Mouse (Mus musculus): Measurements from ENCODE around the gene Nrxn3.

The Nrxn3 gene

GRCm38 (mm10) chr12:89976648-89977047, 1254.0 kb downstream of the Nrxn3 start:
- DNase-seq: no peak

DNA sequence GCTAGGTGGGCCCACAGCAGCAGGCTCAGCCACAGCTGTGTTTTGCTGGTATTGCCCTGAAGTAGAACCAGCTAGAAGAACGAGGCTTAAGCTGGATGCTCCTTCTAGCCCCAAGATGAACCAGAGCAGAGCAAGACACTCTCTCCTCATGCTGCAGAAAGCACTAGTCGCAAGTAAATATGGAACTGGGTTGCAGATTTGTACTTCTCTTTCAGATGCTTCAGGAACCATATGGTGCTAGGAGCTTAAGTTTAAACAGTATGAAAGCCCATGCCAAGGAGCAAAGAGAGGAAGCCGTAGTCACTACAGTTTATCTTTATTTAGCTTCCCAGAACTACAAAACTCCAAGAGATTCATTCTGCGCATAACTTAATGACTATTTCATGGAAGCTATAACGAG, 1254.8 kb downstream of the Nrxn3 start:
- no peak for DNase-seq

GRCm38 (mm10) chr12:89979190-89979589, 1256.5 kb downstream of the Nrxn3 start:
- no peak for DNase-seq

DNA sequence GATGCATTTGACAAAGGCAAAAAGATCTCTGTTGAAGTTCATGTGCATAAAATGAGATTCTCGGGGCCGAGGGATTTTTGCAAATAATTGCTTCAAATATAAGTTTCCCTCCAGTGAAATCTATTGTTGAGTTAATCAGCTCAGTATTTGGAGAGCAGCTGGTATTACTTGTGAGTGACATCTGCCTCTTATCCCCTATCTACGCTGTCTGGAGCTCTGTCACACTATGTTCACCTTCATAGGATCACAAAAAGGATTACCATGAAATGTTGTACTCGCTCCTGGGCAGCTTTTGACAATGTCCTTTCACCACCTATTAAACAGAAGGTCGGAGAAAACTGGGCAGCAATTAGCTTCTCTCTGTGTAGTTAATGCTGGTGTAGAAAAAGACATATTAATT, 1259.8 kb downstream of the Nrxn3 start:
- DNase-seq: no peak

- DNase-seq: no peak
Measured at GRCm38 (mm10) chr12:89983399-89983798, 1260.7 kb downstream of the Nrxn3 start.

- DNase-seq: no peak
Measured at GRCm38 (mm10) chr12:89986219-89986618, 1263.5 kb downstream of the Nrxn3 start.

GRCm38 (mm10) chr12:89993273-89993672, 1270.6 kb downstream of the Nrxn3 start:
- no peak for DNase-seq

DNA sequence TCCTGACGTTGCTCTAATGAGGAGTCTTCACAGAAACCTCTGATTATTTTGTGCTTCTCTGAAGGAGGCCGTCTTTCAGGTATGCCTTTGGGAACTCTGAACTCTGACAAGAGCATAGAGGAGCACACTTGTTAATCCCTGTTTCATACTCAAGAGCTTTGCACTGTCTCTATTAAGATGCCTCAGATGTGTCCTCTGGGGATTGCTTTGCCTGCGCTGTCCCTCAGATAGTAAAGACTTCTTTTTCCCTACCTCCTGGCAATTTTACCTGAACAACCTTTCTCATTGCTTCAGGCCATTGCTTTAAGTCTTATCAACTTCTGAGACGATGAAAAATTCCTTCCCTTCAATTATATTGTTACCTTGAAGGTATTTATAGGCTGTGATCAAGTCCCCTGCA, 1272.7 kb downstream of the Nrxn3 start:
- DNase-seq: no peak

GRCm38 (mm10) chr12:90010280-90010679, 1287.6 kb downstream of the Nrxn3 start:
- no peak for DNase-seq

DNA sequence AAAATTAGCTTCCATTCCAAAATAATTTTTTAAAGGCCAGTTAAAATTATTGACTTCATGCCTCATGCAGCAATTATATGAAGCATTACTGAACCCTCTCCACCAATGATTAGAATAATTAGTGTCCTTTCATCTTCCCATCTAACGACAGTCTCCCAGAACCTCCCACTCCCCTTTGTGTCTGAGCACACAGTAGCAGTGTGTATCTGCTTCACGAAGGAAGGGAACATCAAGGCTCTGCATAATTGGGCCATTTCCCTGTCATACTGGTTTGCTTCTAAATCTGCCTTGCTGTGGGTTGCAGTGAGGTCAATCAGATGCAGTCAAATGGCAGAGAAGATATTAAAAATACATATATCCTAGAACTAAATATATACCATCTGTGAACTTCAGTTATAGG, 1291.3 kb downstream of the Nrxn3 start:
- no peak for DNase-seq

DNA sequence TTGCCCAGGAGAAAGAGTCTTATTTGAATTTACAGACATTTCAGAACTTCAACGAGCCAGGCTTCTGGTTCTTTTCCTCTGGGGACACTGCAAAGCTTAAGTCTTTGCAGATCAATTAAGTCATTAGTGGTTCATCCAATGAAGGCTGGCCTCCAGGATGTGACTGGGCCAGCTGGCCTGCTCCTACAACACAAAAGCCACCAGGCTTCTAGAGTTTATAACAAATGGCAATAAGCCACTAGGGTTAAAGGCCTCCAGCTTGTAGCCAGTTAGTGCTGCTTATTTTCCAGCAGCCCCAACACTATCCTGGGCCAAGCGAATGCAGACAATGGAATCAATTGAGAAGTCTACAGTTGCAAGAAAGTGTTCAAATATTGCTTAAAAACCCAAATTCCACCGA, 1304.3 kb downstream of the Nrxn3 start:
- DNase-seq: no peak

DNA sequence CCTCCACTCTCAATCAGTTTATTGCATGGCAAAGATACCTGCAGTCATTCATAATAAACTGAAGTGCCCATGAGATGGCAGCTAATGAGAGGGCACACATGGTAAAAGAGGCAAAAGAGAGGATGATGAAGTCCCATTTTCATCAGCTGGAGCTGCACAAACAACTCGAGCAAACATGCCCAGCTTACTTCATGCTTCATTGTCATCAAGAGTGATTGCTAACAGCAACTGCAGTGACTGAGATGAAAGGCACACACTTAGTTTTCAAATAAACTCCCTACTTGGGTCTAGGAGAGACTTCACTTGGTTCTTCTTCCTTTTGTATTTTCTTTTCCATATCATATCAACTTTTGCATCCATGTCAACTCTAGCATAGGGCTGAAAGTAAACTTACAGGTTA, 1318.4 kb downstream of the Nrxn3 start:
- DNase-seq: no peak

GRCm38 (mm10) chr12:90056256-90056655, 1333.6 kb downstream of the Nrxn3 start:
- DNase-seq: no peak

- DNase-seq: no peak
Measured at GRCm38 (mm10) chr12:90059786-90060185, 1337.1 kb downstream of the Nrxn3 start.

- DNase-seq: no peak
Measured at GRCm38 (mm10) chr12:90061312-90061711, 1338.6 kb downstream of the Nrxn3 start.

DNA sequence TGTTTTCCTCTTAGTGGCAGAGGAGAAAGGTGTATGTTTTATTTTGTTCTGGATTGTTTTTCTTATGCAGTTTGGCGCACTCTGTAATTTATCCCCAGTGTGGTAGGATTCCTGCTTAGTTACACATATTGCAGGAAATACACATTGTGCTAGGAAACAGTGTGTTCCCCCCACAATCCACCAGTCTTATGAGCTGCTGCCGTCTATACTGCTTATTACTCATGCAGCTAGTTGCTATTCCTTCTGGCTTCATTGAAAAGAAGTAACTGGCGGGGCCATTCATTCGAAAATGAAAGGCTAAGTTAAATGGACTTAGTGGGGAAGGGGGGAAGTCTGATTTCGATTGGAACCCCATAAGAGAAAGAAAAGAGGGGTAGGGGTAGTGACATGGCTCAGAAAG, 1339.5 kb downstream of the Nrxn3 start:
- DNase-seq: no peak

GRCm38 (mm10) chr12:90063443-90063842, 1340.8 kb downstream of the Nrxn3 start:
- no peak for DNase-seq

- DNase-seq: no peak
Measured at GRCm38 (mm10) chr12:90085862-90086261, 1363.2 kb downstream of the Nrxn3 start.

DNA sequence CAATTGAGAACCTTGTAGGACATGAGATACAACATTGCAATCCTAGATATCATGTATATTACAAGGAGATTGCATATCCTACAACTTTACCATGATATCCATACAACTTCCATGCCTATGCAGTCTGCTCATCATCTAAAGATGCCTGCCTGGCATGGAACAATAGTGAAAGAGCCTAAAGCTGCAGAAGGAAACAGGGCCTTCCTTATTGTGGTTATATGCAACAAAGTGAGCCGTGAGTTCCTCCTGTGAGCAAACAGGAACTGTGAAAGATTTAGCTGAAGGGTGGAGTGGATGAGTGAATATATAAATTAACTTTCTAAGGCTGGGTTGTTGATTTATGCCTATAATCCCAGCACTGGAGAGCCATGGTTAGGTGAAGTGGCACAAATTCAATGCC, 1373.1 kb downstream of the Nrxn3 start:
- DNase-seq: no peak

- DNase-seq: no peak
Measured at GRCm38 (mm10) chr12:90113351-90113791, 1390.7 kb downstream of the Nrxn3 start.

DNA sequence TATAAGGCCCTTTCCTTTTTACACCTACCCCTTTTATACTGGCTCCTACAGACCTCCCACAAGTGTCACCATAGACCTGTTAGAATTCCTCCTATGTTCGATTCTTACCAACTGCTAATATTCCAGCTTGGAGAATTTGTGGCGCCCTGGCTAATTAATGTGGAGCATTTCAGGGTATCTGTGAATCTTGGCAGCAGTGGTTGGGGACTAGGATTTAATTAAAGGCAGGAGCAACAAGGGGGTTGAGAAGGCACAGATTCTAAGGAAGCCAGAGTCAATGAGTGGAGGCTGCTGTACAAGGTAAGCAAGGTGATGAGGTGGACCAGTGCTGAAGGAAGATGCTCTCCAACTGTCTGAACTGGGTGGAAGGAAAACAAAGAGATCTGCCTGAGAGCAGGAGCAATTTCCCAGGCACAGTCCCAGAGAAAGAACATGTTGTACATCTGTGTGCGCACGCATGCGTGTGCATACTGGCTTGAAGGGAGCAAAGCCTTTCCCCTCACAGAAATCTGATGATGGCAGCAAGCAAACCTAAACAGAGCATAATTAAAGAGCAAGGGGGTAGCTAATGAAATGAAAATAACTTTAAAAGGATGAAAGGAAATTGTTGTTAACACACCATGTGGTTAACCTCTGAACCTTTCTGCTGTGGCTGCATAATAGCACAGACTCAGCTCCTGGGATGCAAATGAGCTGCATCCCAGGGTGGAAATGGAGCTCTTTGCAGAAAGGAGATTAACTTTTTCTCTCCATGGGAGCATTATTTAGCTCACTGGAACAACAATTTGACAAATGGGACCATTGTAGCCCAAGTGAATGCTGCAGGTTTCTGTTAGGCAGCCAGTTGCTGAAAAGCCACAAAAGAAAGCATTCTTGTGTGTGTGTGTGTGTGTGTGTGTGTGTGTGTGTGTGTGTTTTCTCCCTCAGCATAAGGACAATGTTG, 1409.5 kb downstream of the Nrxn3 start:
- DNase-seq: no peak

- peak; percentile 15 for DNase-seq
Measured at GRCm38 (mm10) chr12:90142011-90142410, 1419.3 kb downstream of the Nrxn3 start.

- peak; percentile 11 for DNase-seq
Measured at GRCm38 (mm10) chr12:90144247-90144646, 1421.6 kb downstream of the Nrxn3 start.

DNA sequence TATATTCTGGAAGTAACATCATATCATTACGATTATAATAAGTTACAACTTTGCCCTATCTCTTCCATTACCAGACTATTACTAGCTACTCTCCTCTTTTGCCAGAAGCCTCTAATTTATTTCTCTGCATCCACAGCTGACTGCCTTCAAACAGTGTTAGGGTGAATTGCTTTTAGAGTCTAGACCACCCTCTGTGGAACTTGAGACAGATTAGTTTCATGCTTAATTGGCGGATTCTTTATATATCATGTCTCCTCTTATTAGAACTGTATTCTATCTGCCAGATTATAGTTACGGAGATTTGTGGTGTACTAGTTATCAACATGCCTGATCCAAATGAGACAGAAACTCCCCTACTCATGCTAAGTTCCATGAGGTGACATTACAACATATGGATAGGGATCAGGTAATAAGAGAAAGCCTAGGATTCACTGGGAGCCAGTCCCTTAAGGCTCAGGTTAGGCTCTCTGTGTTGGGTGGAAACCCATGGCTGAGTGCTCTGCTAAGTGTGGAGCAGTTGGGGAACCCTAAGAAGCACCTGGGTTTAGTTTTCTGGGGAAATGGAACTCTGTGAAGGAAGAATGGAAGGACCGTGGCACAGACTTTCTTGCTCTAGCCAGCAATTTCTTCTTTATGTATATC, 1435.6 kb downstream of the Nrxn3 start:
- DNase-seq: no peak

Data from right cerebral cortex, postnatal 14 days (tissue).